Mouse (Mus musculus) fibroblast of lung, adult 2 months (primary cell): ENCODE measurements at regions not wholly inside any gene's neighbourhood (a gene's known extent, or its start where the extent isn't known, plus 50 kb on each side); places are given as distances from the start of the nearest gene placed in this dataset.

Experiments used
- DNase-seq: peaks from one replicate; pipeline ENCODE4 v3.0.0-alpha.2; 2011; ENCODE audit warnings: low read depth

GRCm38 (mm10) chr4:53915326-53915725 lies 89.5 kb downstream of the Tmem38b start:
- no peak for DNase-seq

GRCm38 (mm10) chr4:53919188-53919587 lies 93.3 kb downstream of the Tmem38b start:
- no peak for DNase-seq

DNA sequence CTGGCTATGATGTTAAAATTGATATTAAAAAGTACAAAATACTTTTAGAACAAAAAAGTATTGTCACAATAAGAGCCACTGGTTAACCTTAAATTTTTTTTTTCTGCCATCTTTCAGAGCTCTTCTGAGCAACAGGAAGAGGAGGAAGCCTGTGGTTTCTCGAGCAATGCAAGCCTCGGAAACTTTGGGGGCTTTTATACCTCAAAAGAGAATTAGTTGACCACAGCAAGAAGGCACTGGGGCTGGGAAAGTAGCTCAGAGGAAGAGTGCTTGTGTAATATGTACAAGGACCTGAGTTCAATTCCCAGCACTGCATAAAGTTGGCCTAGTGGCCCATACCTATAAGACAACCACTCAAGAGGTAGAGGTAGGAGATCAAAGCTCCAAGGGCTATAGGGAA lies 94.7 kb downstream of the Tmem38b start:
- DNase-seq: no peak

GRCm38 (mm10) chr4:53931068-53931467 lies 105.2 kb downstream of the Tmem38b start:
- no peak for DNase-seq

DNA sequence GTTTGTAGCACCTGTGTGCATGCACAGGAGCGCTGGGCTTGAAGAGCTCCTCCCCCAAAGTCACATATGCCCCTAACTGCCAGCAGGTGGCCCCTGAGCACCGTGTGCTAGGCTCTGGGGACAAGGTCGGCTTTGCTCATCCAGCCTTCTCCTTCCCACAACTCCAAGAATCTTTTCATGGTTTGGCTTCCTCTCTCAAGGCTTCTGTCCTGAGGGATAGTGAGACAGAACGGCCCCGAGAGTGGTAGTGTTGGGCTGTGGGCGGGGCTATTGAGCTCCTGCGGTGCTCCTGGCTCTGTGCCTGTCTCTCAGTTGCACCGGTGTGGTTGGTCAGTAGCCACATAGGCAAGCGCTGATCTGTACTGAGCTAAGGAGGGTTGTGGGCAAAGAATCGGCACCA lies 105.7 kb downstream of the Tmem38b start:
- DNase-seq: peak; percentile 42

- no peak for DNase-seq
These were observed 109.5 kb downstream of the Tmem38b start for GRCm38 (mm10) chr4:53935306-53935705.

DNA sequence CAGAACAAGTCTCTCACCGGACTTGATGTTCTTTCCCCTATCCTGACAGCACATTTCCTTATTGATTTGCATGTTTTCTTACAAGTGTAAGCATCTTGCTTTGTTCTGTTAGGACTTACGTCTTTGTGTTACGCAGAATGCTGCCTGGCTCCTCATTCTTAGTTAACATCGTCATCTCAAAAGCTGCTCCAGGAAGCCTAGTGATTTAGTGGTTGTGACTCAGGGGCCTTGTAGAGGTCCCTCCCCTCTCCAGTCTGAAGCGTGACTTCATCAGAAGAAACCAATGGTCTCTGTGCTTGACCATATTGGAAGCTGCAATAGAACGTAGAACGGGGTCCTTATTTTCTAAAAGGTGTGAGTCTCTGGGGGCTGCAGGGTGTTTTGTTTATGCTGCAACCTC lies 122.9 kb downstream of the Tmem38b start:
- DNase-seq: no peak

DNA sequence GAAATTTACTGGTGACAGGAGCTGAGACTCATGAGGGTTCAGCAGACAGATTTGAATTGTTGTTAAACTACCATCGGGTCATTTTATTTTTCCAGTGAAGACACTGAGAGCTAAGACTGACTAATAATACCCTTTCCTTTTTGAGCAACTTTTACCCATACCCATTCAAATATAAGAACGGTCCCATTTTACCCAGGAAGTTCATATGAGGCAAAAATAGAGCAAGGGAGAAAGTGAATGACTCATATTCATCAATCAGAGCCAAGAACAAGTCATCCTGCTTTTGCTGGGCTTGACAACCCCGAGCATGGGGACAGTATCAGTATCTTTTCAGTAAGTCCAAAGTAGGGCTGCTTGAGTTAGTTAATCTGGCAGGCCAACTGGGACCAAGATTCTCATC lies 123.3 kb downstream of the Tmem38b start:
- no peak for DNase-seq

- DNase-seq: no peak
These were observed 124.7 kb downstream of the Tmem38b start for GRCm38 (mm10) chr4:53950496-53950895.

- no peak for DNase-seq
These were observed 125.3 kb downstream of the Tmem38b start for GRCm38 (mm10) chr4:53951003-53951733.

DNA sequence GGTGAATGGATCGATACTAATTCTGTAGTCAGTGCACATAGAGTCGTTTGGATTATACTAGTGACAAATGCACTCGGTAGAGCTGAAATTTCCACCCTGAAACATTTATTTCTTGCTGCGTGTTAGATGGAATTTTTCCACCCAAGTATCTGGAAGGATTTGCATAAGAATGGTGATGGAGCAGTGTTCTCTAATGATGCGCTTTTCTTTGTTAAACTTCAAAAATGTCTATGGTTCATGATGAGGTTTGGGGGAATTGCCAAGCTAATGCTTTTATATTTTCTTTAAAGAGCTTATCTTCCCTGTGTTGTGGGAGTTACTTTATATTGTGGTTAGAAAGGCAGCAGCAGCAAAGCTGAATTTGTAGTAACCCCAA lies 125.9 kb downstream of the Tmem38b start:
- DNase-seq: no peak

- no peak for DNase-seq
These were observed 126.4 kb downstream of the Tmem38b start for GRCm38 (mm10) chr4:53952288-53952687.

- DNase-seq: no peak
These were observed 136.6 kb downstream of the Tmem38b start for GRCm38 (mm10) chr4:53962458-53962857.

GRCm38 (mm10) chr4:53970461-53970860 lies 144.6 kb downstream of the Tmem38b start:
- DNase-seq: no peak

DNA sequence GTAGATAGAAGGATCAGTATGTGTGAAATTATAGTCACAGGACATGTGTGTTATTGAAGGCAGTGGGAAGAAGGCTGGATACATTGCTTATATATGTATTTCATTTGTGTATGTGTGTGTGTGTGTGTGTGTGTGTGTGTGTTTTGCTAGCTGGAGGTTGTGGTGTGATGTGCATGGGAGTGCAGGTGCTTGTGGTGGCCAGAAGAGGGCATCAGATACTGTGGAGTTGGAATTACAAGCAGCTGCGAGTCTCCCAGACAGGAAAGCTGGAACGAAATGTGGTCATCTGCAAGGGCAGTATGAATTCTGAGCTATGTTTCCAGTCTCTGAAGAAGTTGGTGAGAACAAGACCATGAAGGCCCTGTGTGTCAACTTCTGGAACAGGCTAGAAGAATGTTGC lies 145.1 kb downstream of the Tmem38b start:
- DNase-seq: no peak

GRCm38 (mm10) chr4:53976036-53976638 lies 150.3 kb downstream of the Tmem38b start:
- no peak for DNase-seq

GRCm38 (mm10) chr4:53986519-53987301 lies 160.9 kb downstream of the Tmem38b start:
- DNase-seq: no peak

- DNase-seq: no peak
These were observed 161.7 kb downstream of the Tmem38b start for GRCm38 (mm10) chr4:53987536-53987935.

- no peak for DNase-seq
These were observed 195.4 kb downstream of the Tmem38b start for GRCm38 (mm10) chr4:54021069-54021829.

DNA sequence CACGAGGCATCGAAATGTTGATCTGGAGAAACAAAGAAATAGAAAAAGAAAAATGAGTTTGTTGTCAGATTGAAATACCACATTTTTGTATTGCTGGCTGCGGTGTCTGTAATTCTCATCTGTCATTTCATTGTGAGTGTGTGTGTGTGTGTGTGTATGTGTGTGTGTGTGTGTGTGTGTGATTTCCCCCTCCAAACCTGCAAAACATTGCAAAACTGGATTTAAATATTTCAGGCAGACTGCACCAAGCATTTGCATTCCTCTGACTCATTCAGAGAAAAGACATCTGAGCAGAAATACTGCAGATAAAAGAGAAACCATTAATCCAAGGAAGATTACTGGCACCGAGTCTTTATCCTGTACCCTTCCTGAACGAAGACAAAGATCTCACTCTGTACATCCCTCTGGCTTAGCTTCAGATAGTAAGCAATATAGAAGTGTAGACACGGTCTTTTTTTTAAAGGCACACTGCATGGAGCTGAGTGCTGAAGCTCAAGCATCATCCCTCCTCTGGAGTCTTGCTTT lies 196.1 kb downstream of the Tmem38b start:
- DNase-seq: no peak

GRCm38 (mm10) chr4:54026919-54027318 lies 201.1 kb downstream of the Tmem38b start:
- DNase-seq: no peak

DNA sequence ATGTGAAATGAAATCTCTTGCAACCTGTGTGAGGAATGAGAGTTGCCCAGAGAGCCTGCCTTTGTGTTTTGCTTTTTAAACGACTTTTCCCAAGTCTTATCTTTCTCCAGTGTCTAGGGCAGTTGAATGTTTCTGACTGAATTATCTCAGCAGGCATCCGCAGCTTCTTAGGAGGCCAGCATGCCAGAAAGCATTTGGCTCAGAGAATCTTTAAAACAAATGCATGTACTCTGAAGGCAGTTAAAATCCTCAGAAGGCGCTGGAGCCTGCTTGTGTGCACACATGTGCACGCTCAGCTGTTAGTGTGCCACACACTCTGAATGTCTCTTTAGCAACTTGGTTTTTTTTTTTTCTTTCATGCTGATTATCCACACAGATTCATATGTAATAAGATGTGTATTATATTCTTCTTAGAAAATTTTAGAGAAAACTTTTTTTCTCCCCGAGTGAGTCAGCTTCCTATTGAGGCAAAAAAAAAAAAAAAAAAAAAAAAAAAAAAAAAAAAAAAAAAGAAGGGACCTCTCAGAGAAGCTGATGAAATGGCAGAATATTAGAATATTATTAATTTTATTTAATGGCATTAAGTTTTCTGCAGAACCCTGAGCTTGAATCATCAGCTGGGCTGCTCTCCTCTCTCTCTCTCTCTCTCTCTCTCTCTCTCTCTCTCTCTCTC lies 201.9 kb downstream of the Tmem38b start:
- DNase-seq: no peak
